Mouse (Mus musculus) megakaryocyte, embryonic 14.5 days (primary cell): ENCODE data around the gene Gm13275.
"Not testable (repeated sequence)": the region's sequence is repeated elsewhere in the genome, so short reads cannot be mapped to it uniquely, and the experiment has no call there.

ENCODE experiments used
- FLI1 ChIP-seq: IDR thresholded peaks from 2 replicates; pipeline ENCODE4 v1.6.1; 2012; ENCODE audit warnings: low read length, inconsistent platforms, mixed read lengths
- GATA1 ChIP-seq: IDR thresholded peaks from 3 replicates; pipeline ENCODE4 v1.6.1; 2012; ENCODE audit warnings: mixed read lengths, low read length, inconsistent platforms, borderline replicate concordance

- not testable (repeated sequence) for TF ChIP-seq GATA1, FLI1
Measured at GRCm38 (mm10) chr4:88799365-88799764, 5.1 kb downstream of the Gm13275 start, which contains the start of gene Gm13285.
